Mouse (Mus musculus) cerebellum, adult 11 months (tissue): Measurements from ENCODE around the gene Smg5.

Source experiments
- DNase-seq: peaks from one replicate; pipeline ENCODE4 v3.0.0; 2022

Gene Smg5

GRCm38 (mm10) chr3:88395742-88396141 lies 59.7 kb downstream of the Smg5 start:
- no peak for DNase-seq

GRCm38 (mm10) chr3:88398666-88399065 lies 62.6 kb downstream of the Smg5 start:
- peak; percentile 80 for DNase-seq

GRCm38 (mm10) chr3:88403522-88404230 lies 67.6 kb downstream of the Smg5 start:
- no peak for DNase-seq

DNA sequence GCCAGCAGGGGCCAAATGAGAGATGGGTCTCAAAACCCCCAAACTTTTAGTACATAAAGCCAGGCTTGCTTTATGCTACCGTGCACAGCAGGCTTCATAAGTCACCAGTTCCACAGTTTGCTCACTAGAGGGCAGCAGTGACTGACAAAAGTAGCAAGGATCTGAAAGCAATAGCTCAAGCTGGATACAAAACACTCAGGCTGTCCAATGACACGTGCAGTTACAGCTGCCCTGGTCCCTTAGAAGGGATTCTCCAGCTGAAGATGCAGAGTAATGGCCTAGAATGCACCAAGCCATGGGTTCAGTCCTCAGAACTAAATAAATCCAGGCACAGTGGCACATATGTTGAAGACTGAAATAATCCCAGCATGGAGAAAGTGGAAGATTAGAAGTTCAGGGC lies 71.0 kb downstream of the Smg5 start:
- DNase-seq = peak; percentile 55

DNA sequence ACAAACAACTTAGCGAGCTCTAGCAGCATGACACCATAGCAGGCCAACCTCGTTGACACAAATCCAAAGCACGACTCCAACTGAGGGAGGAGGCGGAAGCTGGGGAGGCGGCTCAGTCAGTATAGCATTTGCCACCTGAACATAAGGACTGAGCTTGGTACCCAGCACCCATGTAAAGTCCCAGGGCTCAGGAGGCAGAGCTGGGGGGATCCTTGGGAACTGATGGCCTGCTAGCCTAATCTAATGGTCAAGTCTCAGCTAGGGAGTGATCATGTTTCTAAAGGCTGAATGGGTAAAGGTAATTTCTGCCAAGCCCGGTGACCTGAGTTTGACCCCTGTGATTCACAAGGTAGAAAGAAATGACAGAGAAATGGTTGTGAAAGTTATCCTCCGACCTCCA lies 71.5 kb downstream of the Smg5 start:
- DNase-seq = no peak

- no peak for DNase-seq
Measured at GRCm38 (mm10) chr3:88408953-88409352, 72.9 kb downstream of the Smg5 start.

DNA sequence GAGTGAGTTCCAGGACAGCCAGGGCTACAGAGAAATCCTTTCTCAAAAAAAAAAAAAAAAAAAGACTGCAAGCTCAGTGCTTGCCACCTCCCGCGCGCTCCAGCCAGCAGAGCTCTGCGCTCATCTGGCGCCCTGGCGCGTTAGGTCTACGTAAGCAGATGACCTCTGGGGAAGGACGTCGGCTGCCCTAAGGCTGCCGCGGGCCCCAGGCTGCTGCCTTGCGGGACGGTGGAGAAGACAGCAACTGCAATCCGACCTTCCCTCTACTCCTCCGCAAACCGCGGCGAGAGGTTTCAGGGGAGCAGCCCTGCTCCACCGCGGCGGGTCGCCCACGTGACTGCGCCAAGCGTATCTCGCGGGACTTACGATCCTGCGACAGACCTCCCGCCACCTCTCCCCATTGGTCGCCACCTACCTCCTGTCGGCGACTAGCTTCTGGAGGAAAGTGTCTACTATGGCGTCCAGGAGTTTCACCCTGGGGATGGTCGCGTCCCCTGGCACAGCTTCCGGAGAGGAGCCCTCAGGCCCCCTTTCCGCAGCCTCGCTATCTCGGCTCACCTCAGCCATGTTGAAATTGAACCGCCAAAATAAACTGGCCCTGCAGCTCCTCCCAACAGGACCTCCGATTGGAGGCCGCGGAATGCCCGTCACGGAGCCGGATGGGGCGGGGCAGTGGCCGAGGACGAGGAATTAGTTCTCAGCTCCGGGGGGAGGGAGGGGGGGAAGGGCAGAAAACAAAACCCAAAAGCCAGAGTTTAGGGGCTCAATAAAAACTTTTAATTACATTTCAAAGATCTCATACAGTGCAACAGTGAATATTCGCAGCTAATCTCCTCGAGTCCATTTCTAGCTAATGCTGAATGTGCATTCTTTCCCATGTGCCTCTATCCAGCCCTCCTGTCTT lies 73.9 kb downstream of the Smg5 start, which contains the start of gene Pmf1:
TSS of gene Pmf1 (minus strand) at position 591 of the 904 bp plus-strand sequence.
- peak; percentile 81 for DNase-seq

- no peak for DNase-seq
Measured at GRCm38 (mm10) chr3:88410645-88411031, 74.6 kb downstream of the Smg5 start.

DNA sequence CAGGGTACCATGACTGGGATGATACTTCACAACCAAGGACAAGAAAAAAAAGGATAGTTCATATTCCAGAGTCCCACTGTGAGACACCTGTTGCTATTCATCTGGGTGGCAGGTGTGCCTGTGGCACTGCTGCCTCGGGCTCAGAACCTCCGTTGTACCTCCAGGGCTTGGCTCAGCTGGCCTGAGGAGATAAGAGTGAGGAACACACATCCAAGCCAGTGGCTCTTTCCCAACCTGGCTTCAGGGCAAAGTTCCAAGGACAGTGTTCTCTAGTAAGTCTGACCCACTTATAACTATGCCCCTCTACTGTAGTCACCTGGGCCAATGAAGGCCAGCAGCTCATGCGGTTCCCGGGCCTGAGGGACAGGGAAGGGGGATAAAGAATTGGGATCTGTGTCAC lies 75.6 kb downstream of the Smg5 start:
- no peak for DNase-seq
